Mouse (Mus musculus) hindbrain, embryonic 14.5 days (tissue): ENCODE results near the gene Clec4n. TPM values are rescaled to one million over a fixed set of nuclear protein-coding genes. Genes with fewer than 3 reads are reported as not detected.
"Not testable (repeated sequence)": the region's sequence is repeated elsewhere in the genome, so short reads cannot be mapped to it uniquely, and the experiment has no call there.

ENCODE experiments used
- ATAC-seq: fragments of 200-750 bp; cut with Nextera tagmentation; 2 replicates; pipeline ENCODE4 v1.8.0; 2017; ENCODE audit warnings: moderate number of reproducible peaks, mild to moderate bottlenecking, moderate TSS enrichment, moderate library complexity; ENCODE audit not compliant: low FRiP score
- DNase-seq: peaks from one replicate; pipeline ENCODE4 v3.0.0-alpha.2; 2015; ENCODE audit warnings: low spot score
- H3K27ac ChIP-seq: fragments of 300-500 bp; sonication (generic); 2 replicates; pipeline ENCODE4 v1.5.1; 2014; ENCODE audit warnings: mild to moderate bottlenecking, moderate library complexity
- H3K27me3 ChIP-seq: fragments of 300-500 bp; sonication (generic); 2 replicates; pipeline ENCODE4 v1.6.1; 2014; ENCODE audit warnings: mild to moderate bottlenecking, low read length, mixed read lengths; ENCODE audit not compliant: control insufficient read depth, insufficient read depth
- H3K36me3 ChIP-seq: fragments of 300-500 bp; sonication (generic); replicated peaks from 2 replicates; pipeline ENCODE4 v1.6.1; 2014; ENCODE audit not compliant: control insufficient read depth, insufficient read depth
- H3K4me1 ChIP-seq: fragments of 300-500 bp; sonication (generic); replicated peaks from 2 replicates; pipeline ENCODE4 v1.6.1; 2014; ENCODE audit warnings: antibody characterized with exemption, low read length, mixed read lengths; ENCODE audit not compliant: control insufficient read depth, insufficient read depth
- H3K4me2 ChIP-seq: fragments of 300-500 bp; sonication (generic); replicated peaks from 2 replicates; pipeline ENCODE4 v1.6.1; 2014; ENCODE audit warnings: mild to moderate bottlenecking, moderate library complexity
- H3K4me3 ChIP-seq: fragments of 300-500 bp; sonication (generic); replicated peaks from 2 replicates; pipeline ENCODE4 v1.5.1; 2014; ENCODE audit warnings: mild to moderate bottlenecking, low read length
- H3K9ac ChIP-seq: fragments of 300-500 bp; sonication (generic); 2 replicates; pipeline ENCODE4 v1.6.1; 2014
- H3K9me3 ChIP-seq: fragments of 300-500 bp; sonication (generic); 2 replicates; pipeline ENCODE4 v1.6.1; 2016; ENCODE audit warnings: low read length; ENCODE audit not compliant: control insufficient read depth
- WGBS: fragments of 180-500 bp; shearing (Covaris S2); extraction: QIAGEN DNeasy Blood & Tissue Kit; methylation state at CpG from one replicate; pipeline ENCODE4 v1.1.7; 2014; 5-methylcytosine and 5-hydroxymethylcytosine counted together
- polyA plus RNA-seq: library from polyadenylated mRNA; unstranded; fragments of >200 nt; fragmentation: Nextera tagmentation; extraction: Ambion mirVana; gene quantifications from 2 replicates; pipeline ENCODE4 v1.2.1, GENCODE M21; 2014

Gene Clec4n
- polyA plus RNA-seq, 1 experiment from 2014 or later = 1.3 TPM

GRCm38 (mm10) chr6:123248862-123249261 lies 19.2 kb downstream of the Clec4n start:
- not testable (repeated sequence) for H3K4me2 ChIP-seq, ATAC-seq, H3K9ac ChIP-seq, H3K4me1 ChIP-seq, H3K4me3 ChIP-seq, H3K27ac ChIP-seq, DNase-seq, H3K36me3 ChIP-seq, H3K9me3 ChIP-seq, H3K27me3 ChIP-seq
- WGBS = 96% methylated on average over 2 of the region's 2 CpGs

- Histone ChIP-seq H3K9ac (no peak overlapping the region), H3K27ac (no peak overlapping the region), H3K4me2 (no peak overlapping the region), H3K4me1 (no peaks in the 10 kb centered on the region), H3K4me3 (no peak overlapping the region), H3K27me3 (no peaks in the 10 kb centered on the region), H3K9me3 (no peaks in the 10 kb centered on the region), H3K36me3 (no peaks in the 10 kb centered on the region)
- DNase-seq = no peak
- ATAC-seq = no peak
Observed at GRCm38 (mm10) chr6:123252735-123253134, 23.1 kb downstream of the Clec4n start.

- Histone ChIP-seq H3K4me1 (no peaks in the 10 kb centered on the region), H3K27me3 (no peaks in the 10 kb centered on the region), H3K4me3 (no peak overlapping the region), H3K9me3 (no peaks in the 10 kb centered on the region), H3K4me2 (no peak overlapping the region), H3K27ac (no peak overlapping the region), H3K36me3 (no peaks in the 10 kb centered on the region), H3K9ac (no peak overlapping the region)
- 76% methylated on average over 3 of the region's 3 CpGs for WGBS
- ATAC-seq = no peak
- no peak for DNase-seq
Observed at GRCm38 (mm10) chr6:123258946-123259345, 29.3 kb downstream of the Clec4n start.

- no peaks in the 10 kb centered on the region for H3K4me1 ChIP-seq
- no peak overlapping the region for H3K4me3 ChIP-seq
- ATAC-seq (no peak), DNase-seq (no peak)
- H3K9me3 ChIP-seq = no peaks in the 10 kb centered on the region
- no peaks in the 10 kb centered on the region for H3K27me3 ChIP-seq
- 85% methylated on average over 4 of the region's 4 CpGs for WGBS
- no peak overlapping the region for H3K9ac ChIP-seq
- H3K27ac ChIP-seq = no peak overlapping the region
- H3K4me2 ChIP-seq = no peak overlapping the region
- no peaks in the 10 kb centered on the region for H3K36me3 ChIP-seq
Observed at GRCm38 (mm10) chr6:123259889-123260603, 30.4 kb downstream of the Clec4n start.

GRCm38 (mm10) chr6:123260868-123261267 lies 31.2 kb downstream of the Clec4n start:
- no peaks in the 10 kb centered on the region for H3K4me1 ChIP-seq
- no peaks in the 10 kb centered on the region for H3K36me3 ChIP-seq
- no peak overlapping the region for H3K4me2 ChIP-seq
- H3K9me3 ChIP-seq = no peaks in the 10 kb centered on the region
- ATAC-seq (no peak), DNase-seq (no peak)
- no peaks in the 10 kb centered on the region for H3K27me3 ChIP-seq
- no peak overlapping the region for H3K9ac ChIP-seq
- WGBS = 98% methylated on average over 1 of the region's 1 CpGs
- no peak overlapping the region for H3K27ac ChIP-seq
- H3K4me3 ChIP-seq = no peak overlapping the region

GRCm38 (mm10) chr6:123261555-123262161 lies 32.0 kb downstream of the Clec4n start, which contains the start of gene Clec4d:
Gene Clec4d, plus strand, starts transcription at chr6:123262111.
- ATAC-seq (no peak), DNase-seq (no peak)
- H3K27me3 ChIP-seq = no peaks in the 10 kb centered on the region
- no peaks in the 10 kb centered on the region for H3K4me1 ChIP-seq
- no peak within 1 kb of the TSS for H3K27ac ChIP-seq
- no peak within 1 kb of the TSS for H3K9ac ChIP-seq
- no peak within 1 kb of the TSS for H3K4me3 ChIP-seq
- no peaks in the 10 kb centered on the region for H3K36me3 ChIP-seq
- 79% methylated on average over 4 of the region's 4 CpGs for WGBS
- no peak within 1 kb of the TSS for H3K4me2 ChIP-seq
- H3K9me3 ChIP-seq = no peaks in the 10 kb centered on the region

GRCm38 (mm10) chr6:123264194-123264593 lies 34.6 kb downstream of the Clec4n start:
- Histone ChIP-seq H3K4me1 (no peaks in the 10 kb centered on the region), H3K27me3 (no peaks in the 10 kb centered on the region), H3K36me3 (no peaks in the 10 kb centered on the region), H3K9me3 (no peaks in the 10 kb centered on the region), H3K27ac (no peak overlapping the region), H3K9ac (no peak overlapping the region), H3K4me3 (no peak overlapping the region), H3K4me2 (no peak overlapping the region)
- DNase-seq (no peak), ATAC-seq (no peak)
- whole genome bisulfite sequencing = 94% methylated on average over 3 of the region's 3 CpGs

- Histone ChIP-seq H3K4me3 (no peak overlapping the region), H3K9ac (no peak overlapping the region), H3K9me3 (no peaks in the 10 kb centered on the region), H3K27ac (no peak overlapping the region), H3K4me1 (no peaks in the 10 kb centered on the region), H3K36me3 (no peaks in the 10 kb centered on the region), H3K4me2 (no peak overlapping the region), H3K27me3 (no peaks in the 10 kb centered on the region)
- 95% methylated on average over 4 of the region's 4 CpGs for WGBS
- no peak for DNase-seq
- ATAC-seq = no peak
Observed at GRCm38 (mm10) chr6:123265809-123266208, 36.2 kb downstream of the Clec4n start.

- no peak overlapping the region for H3K4me3 ChIP-seq
- no peak for ATAC-seq
- H3K9ac ChIP-seq = no peak overlapping the region
- no peaks in the 10 kb centered on the region for H3K36me3 ChIP-seq
- H3K27ac ChIP-seq = no peak overlapping the region
- H3K4me1 ChIP-seq = no peaks in the 10 kb centered on the region
- WGBS = 95% methylated on average over 5 of the region's 5 CpGs
- no peaks in the 10 kb centered on the region for H3K27me3 ChIP-seq
- DNase-seq = no peak
- no peaks in the 10 kb centered on the region for H3K9me3 ChIP-seq
- no peak overlapping the region for H3K4me2 ChIP-seq
Observed at GRCm38 (mm10) chr6:123266945-123267344, 37.3 kb downstream of the Clec4n start.
